Mouse (Mus musculus) mouse embryonic stem cell (cell line): Measurements from ENCODE around the gene Sec16b.

Experiments
- in situ Hi-C, 2 experiments: fragments of 300-500 bp; cut with MboI; formaldehyde crosslinking; loops; 1 replicate in 1 of 2; 3 replicates in 1 of 2; pipeline ENCODE4 v1.14.3; 2019 to 2020; ENCODE audit warnings: low sequenced_read_pairs in 2 of 2, low pct_unique_long_range_greater_than_20kb in 1 of 2, mixed read lengths in 1 of 2; ENCODE audit not compliant: unreplicated experiment in 1 of 2

Sec16b gene

GRCm38 (mm10) chr1:157506522-157506921 lies at the start of gene Sec16b:
TSS of gene Sec16b (plus strand) at chr1:157506728.
- in situ Hi-C loops: no loop called here

- in situ Hi-C loops: loop anchor here in 1 of 2 experiments (25.0 kb wide), 1 partner anchor 370 kb away; no protein-coding TSS in a partner anchor
Measured at GRCm38 (mm10) chr1:157457789-157458188, 48.7 kb upstream of the Sec16b start.

- in situ Hi-C loops: loop anchor here in 1 of 2 experiments (25.0 kb wide), 1 partner anchor 371 kb away; no protein-coding TSS in a partner anchor
Measured at GRCm38 (mm10) chr1:157458421-157459208, 47.9 kb upstream of the Sec16b start, which contains the start of gene Cryzl2. TSS of gene Cryzl2 (plus strand) at chr1:157458577.

- in situ Hi-C loops: loop anchor here in 1 of 2 experiments (25.0 kb wide), 1 partner anchor 373 kb away; no protein-coding TSS in a partner anchor
Measured at GRCm38 (mm10) chr1:157459904-157460303, 46.6 kb upstream of the Sec16b start.

GRCm38 (mm10) chr1:157461276-157461675 lies 45.3 kb upstream of the Sec16b start:
- in situ Hi-C loops: loop anchor here in 1 of 2 experiments (25.0 kb wide), 1 partner anchor 374 kb away; no protein-coding TSS in a partner anchor

GRCm38 (mm10) chr1:157462336-157462735 lies 44.2 kb upstream of the Sec16b start:
- in situ Hi-C loops: loop anchor here in 1 of 2 experiments (25.0 kb wide), 1 partner anchor 375 kb away; no protein-coding TSS in a partner anchor

GRCm38 (mm10) chr1:157465194-157465593 lies 41.3 kb upstream of the Sec16b start:
- in situ Hi-C loops: loop anchor here in 1 of 2 experiments (25.0 kb wide), 1 partner anchor 378 kb away; no protein-coding TSS in a partner anchor

- in situ Hi-C loops: loop anchor here in 1 of 2 experiments (25.0 kb wide), 1 partner anchor 381 kb away; no protein-coding TSS in a partner anchor
Measured at GRCm38 (mm10) chr1:157467866-157468265, 38.7 kb upstream of the Sec16b start.

- in situ Hi-C loops: loop anchor here in 1 of 2 experiments (25.0 kb wide), 1 partner anchor 384 kb away; no protein-coding TSS in a partner anchor
Measured at GRCm38 (mm10) chr1:157470761-157471386, 35.7 kb upstream of the Sec16b start.

- in situ Hi-C loops: loop anchor here in 1 of 2 experiments (25.0 kb wide), 1 partner anchor 385 kb away; no protein-coding TSS in a partner anchor
Measured at GRCm38 (mm10) chr1:157472716-157473115, 33.8 kb upstream of the Sec16b start.

GRCm38 (mm10) chr1:157474865-157475264 lies 31.7 kb upstream of the Sec16b start:
- in situ Hi-C loops: loop anchor here in 1 of 2 experiments (25.0 kb wide), 1 partner anchor 388 kb away; no protein-coding TSS in a partner anchor

- in situ Hi-C loops: no loop called here
Measured at GRCm38 (mm10) chr1:157476231-157476630, 30.3 kb upstream of the Sec16b start.

- in situ Hi-C loops: no loop called here
Measured at GRCm38 (mm10) chr1:157480090-157480489, 26.4 kb upstream of the Sec16b start.

- in situ Hi-C loops: no loop called here
Measured at GRCm38 (mm10) chr1:157480901-157481300, 25.6 kb upstream of the Sec16b start.

- in situ Hi-C loops: no loop called here
Measured at GRCm38 (mm10) chr1:157481666-157482065, 24.9 kb upstream of the Sec16b start.

GRCm38 (mm10) chr1:157484161-157484560 lies 22.4 kb upstream of the Sec16b start:
- in situ Hi-C loops: no loop called here

GRCm38 (mm10) chr1:157500657-157501056 lies 5.9 kb upstream of the Sec16b start:
- in situ Hi-C loops: no loop called here

GRCm38 (mm10) chr1:157501352-157501945 lies 5.1 kb upstream of the Sec16b start:
- in situ Hi-C loops: no loop called here
